Mouse (Mus musculus) kidney, adult 2 months (tissue): ENCODE data around the gene Traf6.

ENCODE experiments used
- CTCF ChIP-seq: fragments of 200-500 bp; conservative IDR thresholded peaks from 2 replicates; pipeline ENCODE4 v1.5.1; 2011; ENCODE audit warnings: low read depth, mild to moderate bottlenecking, control low read depth, low read length, moderate library complexity, mixed read lengths; ENCODE audit not compliant: insufficient read depth, insufficient read length
- POLR2A ChIP-seq: fragments of 200-500 bp; IDR thresholded peaks from one replicate; pipeline ENCODE4 v1.6.1; 2011; ENCODE audit warnings: low read depth, low read length, control low read depth

DNA sequence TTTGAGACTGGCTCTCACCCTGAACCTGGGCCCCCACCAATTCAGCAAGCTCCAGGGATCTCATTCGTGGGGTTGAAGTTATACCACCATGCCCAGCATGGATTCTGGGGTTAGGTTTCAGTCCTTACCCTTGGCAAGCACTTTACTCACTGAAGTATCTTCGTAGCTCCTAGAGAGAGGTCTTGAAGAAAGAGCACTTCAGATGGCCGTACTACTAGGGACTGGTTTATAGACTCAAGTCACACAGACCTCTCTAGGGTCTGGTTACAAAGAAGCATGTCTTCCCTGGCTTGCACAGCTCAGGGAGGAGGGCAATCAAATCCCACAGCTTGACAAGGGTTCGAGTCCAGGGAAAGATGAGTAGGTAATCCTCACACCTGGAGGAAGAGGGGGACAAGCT lies 43.6 kb downstream of the Traf6 start:
- TF ChIP-seq POLR2A (no peak), CTCF (no peak)
